29 mouse cellular contexts compared by ENCODE assay signal in genomic region chr1:172652040-172652662, GRCm38 (mm10). TPM values are rescaled to one million over a fixed set of nuclear protein-coding genes. Genes with fewer than 3 reads are reported as not detected.
DNase-seq lines count a peak whose midpoint lies in the region; ATAC-seq and TF ChIP-seq lines count a peak whose summit lies in the region.
"Had no signal": no experiment of that assay in that cellular context is flagged by ENCODE, and none has a peak within 500 bp of the region (broad histone marks: within the 10 kb centered on the region; RNA-seq: fewer than 3 reads in every experiment).

No protein-coding gene starts in this region.

- TF ChIP-seq POLR2A in kidney, adult 2 months (IDR thresholded peaks at IDR 0.05; ENCODE audit: low read depth, low read length), result no peak

- no peak for DNase-seq in heart, postnatal 4 days
- DNase-seq in kidney, postnatal 0 days (ENCODE audit: low spot score), result no peak
- no peak for DNase-seq in kidney, adult 2 months
- DNase-seq in limb, embryonic 10.5 days (ENCODE audit: low spot score), result peak; percentile 25
- DNase-seq in liver, postnatal 0 days, result peak; percentile 46
- DNase-seq in thymus, postnatal 14 days, result no peak
- no peak for DNase-seq in right cerebral cortex, postnatal 36 days (ENCODE audit: low spot score in 2 of 2)
- DNase-seq: adrenal gland, postnatal 14 days; cerebellum, postnatal 10 days; kidney, adult 11 months; kidney, postnatal 25 days; lung, embryonic 14.5 days; right cerebral cortex, adult 18-20 months; spleen, adult 18-20 months; thymus, adult 2 months had no signal

- no peaks in the 10 kb centered on the region for H3K9me3 ChIP-seq in heart, embryonic 11.5 days (replicated peaks; ENCODE audit: control insufficient read depth, low read length)
- H3K9me3 ChIP-seq in kidney, postnatal 0 days (replicated peaks; ENCODE audit: low read length), result no peaks in the 10 kb centered on the region
- no peaks in the 10 kb centered on the region for H3K9me3 ChIP-seq in limb, embryonic 10.5 days (replicated peaks)
- H3K9me3 ChIP-seq in liver, postnatal 0 days (ENCODE audit: low read length), result no peaks in the 10 kb centered on the region
- H3K9me3 ChIP-seq: embryonic facial prominence, embryonic 13.5 days; forebrain, embryonic 15.5 days; hindbrain, embryonic 15.5 days; midbrain, embryonic 12.5 days; neural tube, embryonic 13.5 days had no signal

- 0 out of 2 replicates have a peak overlapping the region, but pooled peaks have one; percentile 7 for H3K4me2 ChIP-seq in heart, embryonic 11.5 days
- peak overlapping the region; percentile 11; the same call in 1 of the 2 replicates for H3K4me2 ChIP-seq in kidney, postnatal 0 days (ENCODE audit: low read length)
- H3K4me2 ChIP-seq in liver, postnatal 0 days (ENCODE audit: low read depth, low read length), result peak overlapping the region; percentile 59
- H3K4me2 ChIP-seq: embryonic facial prominence, embryonic 13.5 days; forebrain, embryonic 15.5 days; hindbrain, embryonic 15.5 days; lung, embryonic 14.5 days; midbrain, embryonic 12.5 days; neural tube, embryonic 13.5 days had no signal

- H3K36me3 ChIP-seq in heart, embryonic 11.5 days (ENCODE audit: control insufficient read depth, insufficient read depth, low read length), result no peaks in the 10 kb centered on the region
- H3K36me3 ChIP-seq in kidney, postnatal 0 days (ENCODE audit: insufficient read depth, low read length), result no peaks in the 10 kb centered on the region
- H3K36me3 ChIP-seq in kidney, adult 2 months (ENCODE audit: control insufficient read depth, insufficient read depth, low read length), result no peaks in the 10 kb centered on the region
- H3K36me3 ChIP-seq in limb, embryonic 10.5 days, result no peaks in the 10 kb centered on the region
- H3K36me3 ChIP-seq in liver, postnatal 0 days (replicated peaks; ENCODE audit: insufficient read depth, low read length), result no peaks in the 10 kb centered on the region
- H3K36me3 ChIP-seq: embryonic facial prominence, embryonic 13.5 days; forebrain, embryonic 15.5 days; G1E; hindbrain, embryonic 15.5 days; midbrain, embryonic 12.5 days; neural tube, embryonic 13.5 days had no signal

- TF ChIP-seq CTCF in kidney, postnatal 0 days (IDR thresholded peaks at IDR 0.05; ENCODE audit: low read depth), result no peak
- no peak for TF ChIP-seq CTCF in kidney, adult 2 months (conservative IDR thresholded peaks at IDR 0.05; ENCODE audit: insufficient read depth, insufficient read length, low read depth, low read length)
- TF ChIP-seq CTCF in liver, postnatal 0 days (IDR thresholded peaks at IDR 0.05; ENCODE audit: low read depth), result no peak

- no peak for ATAC-seq in heart, embryonic 11.5 days (replicated peaks; ENCODE audit: insufficient number of reproducible peaks, low FRiP score, low TSS enrichment)
- no peak for ATAC-seq in kidney, postnatal 0 days (replicated peaks; ENCODE audit: low FRiP score, low read depth)
- ATAC-seq in liver, postnatal 0 days, result peak; percentile 85
- ATAC-seq: activated CD4-positive, CD25-positive, alpha-beta regulatory T cell, adult 4 months; forebrain, embryonic 15.5 days had no signal

- H3K4me3 ChIP-seq in heart, embryonic 11.5 days (ENCODE audit: low read depth, low read length), result no peak overlapping the region
- H3K4me3 ChIP-seq in kidney, postnatal 0 days (replicated peaks; ENCODE audit: low read depth, low read length), result no peak overlapping the region
- H3K4me3 ChIP-seq in kidney, adult 2 months (ENCODE audit: insufficient read depth, low read depth, low read length), result no peak overlapping the region
- no peak overlapping the region for H3K4me3 ChIP-seq in limb, embryonic 10.5 days
- H3K4me3 ChIP-seq in liver, postnatal 0 days (ENCODE audit: low read depth, low read length), result peak overlapping the region; percentile 24; the same call in 1 of the 2 replicates
- H3K4me3 ChIP-seq: embryonic facial prominence, embryonic 13.5 days; forebrain, embryonic 15.5 days; hindbrain, embryonic 15.5 days; midbrain, embryonic 12.5 days; neural tube, embryonic 13.5 days had no signal

- 66% methylated on average over 18 of the region's 18 CpGs for WGBS in heart, embryonic 11.5 days (ENCODE audit: insufficient replicate concordance)
- WGBS in kidney, postnatal 0 days, result 46% methylated on average over 18 of the region's 18 CpGs
- 42% methylated on average over 18 of the region's 18 CpGs for WGBS in kidney, adult 2 months
- WGBS in limb, embryonic 10.5 days, result 90% methylated on average over 18 of the region's 18 CpGs
- WGBS in liver, postnatal 0 days (ENCODE audit: insufficient replicate concordance), result 52% methylated on average over 18 of the region's 18 CpGs

- no peaks in the 10 kb centered on the region for H3K27me3 ChIP-seq in heart, embryonic 11.5 days (ENCODE audit: control insufficient read depth, insufficient read depth, low read length)
- no peaks in the 10 kb centered on the region for H3K27me3 ChIP-seq in kidney, postnatal 0 days (ENCODE audit: insufficient read depth, low read length)
- H3K27me3 ChIP-seq in kidney, adult 2 months (replicated peaks; ENCODE audit: control insufficient read depth, insufficient read depth, low read length), result no peaks in the 10 kb centered on the region
- H3K27me3 ChIP-seq in limb, embryonic 10.5 days (ENCODE audit: low read depth, poor library complexity, severe bottlenecking), result no peaks in the 10 kb centered on the region
- no peaks in the 10 kb centered on the region for H3K27me3 ChIP-seq in liver, postnatal 0 days (ENCODE audit: insufficient read depth, low read length)
- H3K27me3 ChIP-seq: embryonic facial prominence, embryonic 13.5 days; forebrain, embryonic 15.5 days; hindbrain, embryonic 15.5 days; midbrain, embryonic 12.5 days; neural tube, embryonic 13.5 days had no signal

- H3K9ac ChIP-seq in heart, embryonic 11.5 days (ENCODE audit: low read depth, low read length), result no peak overlapping the region
- H3K9ac ChIP-seq in kidney, postnatal 0 days (ENCODE audit: low read depth, low read length), result no peak overlapping the region
- no peak overlapping the region for H3K9ac ChIP-seq in liver, postnatal 0 days (replicated peaks)
- H3K9ac ChIP-seq: embryonic facial prominence, embryonic 13.5 days; forebrain, embryonic 15.5 days; hindbrain, embryonic 15.5 days; lung, embryonic 14.5 days; midbrain, embryonic 12.5 days; neural tube, embryonic 13.5 days had no signal

- H3K4me1 ChIP-seq in heart, embryonic 11.5 days (ENCODE audit: control insufficient read depth, insufficient read depth, low read length), result no peaks in the 10 kb centered on the region
- H3K4me1 ChIP-seq in kidney, postnatal 0 days (replicated peaks; ENCODE audit: insufficient read depth, low read length), result peaks cover 3% of the 10 kb centered on the region; the same call in 1 of the 2 replicates
- H3K4me1 ChIP-seq in kidney, adult 2 months (ENCODE audit: control insufficient read depth, insufficient read depth, low read length), result no peaks in the 10 kb centered on the region
- H3K4me1 ChIP-seq in limb, embryonic 10.5 days, result no peaks in the 10 kb centered on the region
- no peaks in the 10 kb centered on the region for H3K4me1 ChIP-seq in liver, postnatal 0 days (ENCODE audit: insufficient read depth)
- H3K4me1 ChIP-seq: hindbrain, embryonic 15.5 days; midbrain, embryonic 12.5 days; neural tube, embryonic 13.5 days had no signal

- H3K27ac ChIP-seq in heart, embryonic 11.5 days (ENCODE audit: low read depth, low read length), result no peak overlapping the region
- no peak overlapping the region for H3K27ac ChIP-seq in kidney, postnatal 0 days
- no peak overlapping the region for H3K27ac ChIP-seq in kidney, adult 2 months (ENCODE audit: insufficient read depth, low read depth, low read length)
- H3K27ac ChIP-seq in limb, embryonic 10.5 days, result no peak overlapping the region
- H3K27ac ChIP-seq in liver, postnatal 0 days (ENCODE audit: low read depth), result peak overlapping the region; percentile 87
- H3K27ac ChIP-seq: embryonic facial prominence, embryonic 13.5 days; forebrain, embryonic 15.5 days; hindbrain, embryonic 15.5 days; midbrain, embryonic 12.5 days; neural tube, embryonic 13.5 days had no signal

- TF ChIP-seq EP300 in liver, postnatal 0 days (IDR thresholded peaks at IDR 0.05; ENCODE audit: low read depth), result no peak

RNA-seq across cellular contexts. Expression of gene Dusp23, which starts 19.4 kb away (rescaled TPM):
- 11.8 and 14.5 TPM in 2 replicates for polyA plus RNA-seq in heart, embryonic 11.5 days (2014; fragmentation: Nextera tagmentation; extraction: Ambion mirVana)
- total RNA-seq in heart, postnatal 4 days (2021), result 1 to 10 TPM; 6.0 to 6.3 TPM
- polyA plus RNA-seq in kidney, postnatal 0 days (2015; fragmentation: Nextera tagmentation; extraction: Ambion mirVana), result 27.0 and 27.4 TPM in 2 replicates
- polyA plus RNA-seq in kidney, adult 2 months (2012; rRNA removed), result 51.4 and 52.1 TPM in 2 replicates
- polyA plus RNA-seq in limb, embryonic 10.5 days (2016; fragmentation: Nextera tagmentation; extraction: Ambion mirVana), result 8.6 and 12.0 TPM in 2 replicates
- 12.1 and 13.0 TPM in 2 replicates for polyA plus RNA-seq in liver, postnatal 0 days (2015; fragmentation: Nextera tagmentation; extraction: Ambion mirVana)
- total RNA-seq: G1E had no signal
- polyA plus RNA-seq: G1E had no signal

RNA-seq across cellular contexts. Expression of gene Crp, which starts 45.7 kb away (rescaled TPM):
- polyA plus RNA-seq in heart, embryonic 11.5 days (2014; fragmentation: Nextera tagmentation; extraction: Ambion mirVana), result 0.11 TPM in 1 of 2 replicates, not detected in the other
- not detected for total RNA-seq in heart, postnatal 4 days (2021)
- polyA plus RNA-seq in kidney, postnatal 0 days (2015; fragmentation: Nextera tagmentation; extraction: Ambion mirVana), result 0.08 TPM in 1 of 2 replicates, not detected in the other
- 0.08 TPM in 1 of 2 replicates, not detected in the other for polyA plus RNA-seq in kidney, adult 2 months (2012; rRNA removed)
- polyA plus RNA-seq in limb, embryonic 10.5 days (2016; fragmentation: Nextera tagmentation; extraction: Ambion mirVana), result not detected in 2 replicates
- 340 and 343 TPM in 2 replicates for polyA plus RNA-seq in liver, postnatal 0 days (2015; fragmentation: Nextera tagmentation; extraction: Ambion mirVana)
- total RNA-seq: heart, postnatal 10 days; left cerebral cortex, adult 18-20 months; left cerebral cortex, postnatal 36 days had no signal
- polyA plus RNA-seq: activated CD4-positive, CD25-positive, alpha-beta regulatory T cell, adult 4 months; embryonic facial prominence, embryonic 13.5 days; forebrain, embryonic 15.5 days; G1E; lung, embryonic 14.5 days; midbrain, embryonic 12.5 days; urinary bladder, adult 2 months had no signal

RNA-seq across cellular contexts. Expression of gene Fcrl6, which starts 49.8 kb away (rescaled TPM):
- polyA plus RNA-seq in heart, embryonic 11.5 days (2014; fragmentation: Nextera tagmentation; extraction: Ambion mirVana), result not detected in 2 replicates
- total RNA-seq in heart, postnatal 4 days (2021), result not detected
- not detected in 2 replicates for polyA plus RNA-seq in kidney, postnatal 0 days (2015; fragmentation: Nextera tagmentation; extraction: Ambion mirVana)
- polyA plus RNA-seq in kidney, adult 2 months (2012; rRNA removed), result not detected in 2 replicates
- 0.21 and 0.58 TPM in 2 replicates for polyA plus RNA-seq in limb, embryonic 10.5 days (2016; fragmentation: Nextera tagmentation; extraction: Ambion mirVana)
- polyA plus RNA-seq in liver, postnatal 0 days (2015; fragmentation: Nextera tagmentation; extraction: Ambion mirVana), result 0.12 and 0.31 TPM in 2 replicates
- total RNA-seq: adrenal gland, postnatal 14 days; G1E; gastrocnemius, postnatal 4 days; heart, postnatal 10 days; left cerebral cortex, adult 18-20 months; left cerebral cortex, postnatal 36 days had no signal
- polyA plus RNA-seq: activated CD4-positive, CD25-positive, alpha-beta regulatory T cell, adult 4 months; forebrain, embryonic 15.5 days; G1E; lung, embryonic 14.5 days; stomach, embryonic 14.5 days; thymus, adult 2 months; urinary bladder, adult 2 months had no signal

Comparison
In these comparisons a context has a peak if more than half of its experiments do, and no peak if none do; other contexts are left out.
1. H3K4me2 ChIP-seq: peak in every context shown above with its lines; median percentile 59 in liver, postnatal 0 days; 11 in kidney, postnatal 0 days; 7 in heart, embryonic 11.5 days.
2. DNase-seq: peak in limb, embryonic 10.5 days (single experiment) and liver, postnatal 0 days (single experiment); none in heart, postnatal 4 days (single experiment), kidney, postnatal 0 days (single experiment), kidney, adult 2 months (single experiment), thymus, postnatal 14 days (single experiment) and right cerebral cortex, postnatal 36 days (0 of 2).
3. RNA of gene Crp, which starts 45.7 kb away (polyA plus RNA-seq): 340 to 343 TPM in liver, postnatal 0 days; 0.11 TPM in heart, embryonic 11.5 days, 0.08 TPM in kidney, adult 2 months, 0.08 TPM in kidney, postnatal 0 days and not detected in limb, embryonic 10.5 days; every median in the first group is over 100 times any median in the second.